Mouse (Mus musculus) ES-E14 (cell line): ENCODE measurements around the gene Hectd2. TPM values are rescaled to one million over a fixed set of nuclear protein-coding genes. Genes with fewer than 3 reads are reported as not detected.
A peak's percentile ranks its signal among the peaks of the same experiment; 100 is the strongest.

Source experiments
- DNase-seq: peaks from one replicate; pipeline ENCODE4 v3.0.0-alpha.2; 2013; ENCODE audit warnings: low read depth, low spot score
- H3K27ac ChIP-seq: 2 replicates; pipeline ENCODE4 v1.5.1; 2012; ENCODE audit warnings: low read depth, mild to moderate bottlenecking, low read length, moderate library complexity, mixed read lengths; ENCODE audit not compliant: poor library complexity, insufficient read depth, severe bottlenecking
- H3K36me3 ChIP-seq: 2 replicates; pipeline ENCODE4 v1.6.1; 2012; ENCODE audit warnings: mild to moderate bottlenecking, low read length, moderate library complexity, mixed read lengths; ENCODE audit not compliant: control insufficient read depth, poor library complexity, insufficient read depth, severe bottlenecking
- H3K4me1 ChIP-seq, 2 experiments: fragments of 150-350 bp in 1 of 2; sonication (generic) in 1 of 2; 2 replicates each; pipeline ENCODE4 v1.6.1; 2012; ENCODE audit warnings: low read length in 2 of 2, mild to moderate bottlenecking in 1 of 2, mixed read lengths in 1 of 2; ENCODE audit not compliant: control insufficient read depth in 2 of 2, insufficient read depth in 2 of 2, poor library complexity in 1 of 2
- H3K4me3 ChIP-seq, 2 experiments: fragments of 150-350 bp in 1 of 2; sonication (generic) in 1 of 2; 2 replicates each; pipeline ENCODE4 v1.5.1; 2012; ENCODE audit warnings: low read length in 2 of 2, low read depth in 1 of 2, mild to moderate bottlenecking in 1 of 2, mixed read lengths in 1 of 2; ENCODE audit not compliant: insufficient read depth in 1 of 2, poor library complexity in 1 of 2, severe bottlenecking in 1 of 2
- H3K9ac ChIP-seq: 2 replicates; pipeline ENCODE4 v1.6.1; 2012; ENCODE audit warnings: low read depth, mild to moderate bottlenecking, low read length, mixed read lengths; ENCODE audit not compliant: poor library complexity, insufficient read depth, severe bottlenecking
- H3K9me3 ChIP-seq: fragments of 150-350 bp; sonication (generic); 2 replicates; pipeline ENCODE4 v1.6.1; 2012; ENCODE audit warnings: low read depth, mild to moderate bottlenecking, low read length; ENCODE audit not compliant: control insufficient read depth, insufficient read depth
- CHD2 ChIP-seq: IDR thresholded peaks from 2 replicates; pipeline ENCODE4 v1.6.1; 2014; ENCODE audit warnings: mild to moderate bottlenecking, low read depth, low read length, inconsistent platforms
- HCFC1 ChIP-seq: IDR thresholded peaks from 2 replicates; pipeline ENCODE4 v1.6.1; 2012; ENCODE audit warnings: low read length, inconsistent platforms, borderline replicate concordance; ENCODE audit not compliant: insufficient read depth
- MAFK ChIP-seq: IDR thresholded peaks from 2 replicates; pipeline ENCODE4 v1.6.1; 2014; ENCODE audit warnings: mild to moderate bottlenecking, low read depth, low read length, inconsistent platforms; ENCODE audit not compliant: insufficient read depth
- ZC3H11A ChIP-seq: IDR thresholded peaks from 2 replicates; pipeline ENCODE4 v1.6.1; 2012; ENCODE audit warnings: low read depth, mild to moderate bottlenecking, inconsistent platforms, low read length, borderline replicate concordance
- ZNF384 ChIP-seq: IDR thresholded peaks from 2 replicates; pipeline ENCODE4 v1.6.1; 2012; ENCODE audit warnings: low read depth, low read length, inconsistent platforms
- in situ Hi-C, 2 experiments: fragments of 600-800 bp; cut with MboI; formaldehyde crosslinking; loops; one replicate each; pipeline ENCODE4 v1.15.1; 2025; ENCODE audit warnings: low sequenced_read_pairs in 2 of 2, inconsistent platforms in 1 of 2; ENCODE audit not compliant: unreplicated experiment in 2 of 2
- total RNA-seq: library from RNA; depleted of rRNA; stranded (reverse); fragments of 300-350 nt; gene quantifications from 2 replicates; pipeline ENCODE4 v1.2.3, GENCODE M21; 2012

Hectd2 gene
- total RNA-seq, 1 experiment: 2.3 TPM

DNA sequence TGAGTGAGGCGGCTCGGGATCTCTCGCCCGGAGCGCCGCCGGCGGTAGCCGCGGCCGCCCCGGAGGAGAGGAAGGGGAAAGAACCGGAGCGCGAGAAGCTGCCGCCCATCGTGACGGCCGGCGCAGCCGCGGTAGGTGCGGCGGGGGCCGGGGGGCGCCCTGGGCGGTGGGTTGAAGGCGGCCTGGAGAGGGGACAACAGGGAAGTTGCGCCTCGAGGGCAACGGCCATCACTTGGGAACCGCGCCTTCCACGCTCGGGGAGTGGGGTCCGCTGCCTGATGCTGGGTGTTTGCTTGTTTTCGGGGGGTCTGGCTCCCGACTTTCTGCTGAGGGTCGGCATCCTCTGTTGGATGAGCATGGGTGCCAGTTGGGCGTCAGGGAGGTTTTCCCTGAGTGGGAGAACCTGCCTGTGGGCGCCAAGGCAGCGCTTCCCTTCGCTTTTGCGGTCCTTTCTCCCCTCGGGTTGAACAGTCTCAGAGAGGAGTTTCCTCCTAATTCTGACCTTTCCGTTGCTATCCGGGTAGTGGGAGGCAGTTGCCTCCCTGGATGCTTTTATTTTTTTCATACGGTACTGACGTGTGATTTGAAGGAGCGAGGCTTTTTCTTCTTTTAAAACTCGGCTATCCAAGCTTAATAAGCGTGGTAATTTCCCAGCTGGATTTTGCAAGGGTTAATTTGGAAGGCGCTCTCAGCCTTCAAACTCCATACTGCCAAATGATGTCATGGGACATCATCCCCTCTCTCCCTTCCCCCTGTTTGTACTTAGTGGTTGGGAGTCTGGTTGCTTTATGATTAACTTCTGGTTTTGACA lies 551 bp downstream of the Hectd2 start:
- TF ChIP-seq ZC3H11A: no peak
- TF ChIP-seq HCFC1: peak; percentile 18; the same call in 1 of the 2 replicates
- Histone ChIP-seq H3K9ac (peak overlapping the region; percentile 82), H3K4me3 (peak overlapping the region; percentile 78 to 89), H3K4me1 (no peaks in the 10 kb centered on the region), H3K27ac (no peak overlapping the region), H3K36me3 (no peaks in the 10 kb centered on the region), H3K9me3 (no peaks in the 10 kb centered on the region)
- peak; percentile 15 for DNase-seq
- in situ Hi-C loops: no loop called here

GRCm38 (mm10) chr19:36559331-36559730 lies 4.9 kb downstream of the Hectd2 start:
- Histone ChIP-seq H3K4me1 (no peaks in the 10 kb centered on the region), H3K27ac (no peak overlapping the region), H3K36me3 (no peaks in the 10 kb centered on the region), H3K9ac (no peak overlapping the region), H3K9me3 (no peaks in the 10 kb centered on the region), H3K4me3 (no peak overlapping the region)
- in situ Hi-C loops: no loop called here
- no peak for TF ChIP-seq CHD2
- no peak for TF ChIP-seq ZNF384
- TF ChIP-seq HCFC1: no peak
- no peak for TF ChIP-seq ZC3H11A
- no peak for TF ChIP-seq MAFK
- no peak for DNase-seq

DNA sequence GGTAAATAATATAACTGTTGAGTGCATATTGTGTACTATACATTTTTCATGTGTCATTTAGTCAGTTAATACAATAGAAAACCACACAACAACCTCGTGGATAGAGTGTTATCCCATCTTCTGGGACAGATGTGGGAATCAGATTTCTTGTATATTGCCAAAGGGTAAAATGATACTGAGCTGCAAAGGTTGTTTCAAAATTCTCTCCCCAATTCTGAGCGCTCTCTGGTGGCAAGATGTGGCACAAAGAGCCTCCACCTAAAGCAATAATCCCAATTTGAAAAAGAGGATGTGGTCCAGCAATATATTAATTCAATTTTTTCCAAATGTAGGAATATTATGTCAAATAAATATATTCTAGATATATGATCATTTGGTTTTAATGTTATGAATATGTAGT lies 5.7 kb downstream of the Hectd2 start:
- no peak for DNase-seq
- TF ChIP-seq MAFK (no peak), ZNF384 (no peak), ZC3H11A (no peak), CHD2 (no peak), HCFC1 (no peak)
- no peak overlapping the region for H3K4me3 ChIP-seq
- H3K4me1 ChIP-seq: no peaks in the 10 kb centered on the region
- in situ Hi-C loops: no loop called here
- H3K36me3 ChIP-seq: no peaks in the 10 kb centered on the region
- no peak overlapping the region for H3K9ac ChIP-seq
- H3K27ac ChIP-seq: no peak overlapping the region
- H3K9me3 ChIP-seq: no peaks in the 10 kb centered on the region

DNA sequence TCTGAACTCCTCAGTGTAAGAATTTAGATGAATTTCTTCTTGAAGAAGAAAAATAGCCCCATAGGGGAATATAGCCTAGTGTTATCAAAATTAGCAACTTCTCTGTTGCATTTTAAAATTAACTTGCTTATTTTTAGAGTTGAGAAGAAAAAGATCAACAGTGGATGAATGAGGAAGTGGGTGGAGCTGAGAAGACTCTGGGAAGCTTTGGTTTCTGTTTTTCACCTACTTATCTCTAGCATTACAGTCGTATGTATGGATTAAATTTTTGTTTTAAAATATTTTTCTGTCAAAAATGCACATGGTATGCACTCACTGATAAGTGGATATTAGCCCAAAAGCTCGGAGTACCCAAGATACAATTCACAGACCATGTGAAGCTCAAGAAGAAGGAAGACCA lies 6.7 kb downstream of the Hectd2 start:
- Histone ChIP-seq H3K9me3 (no peaks in the 10 kb centered on the region), H3K36me3 (no peaks in the 10 kb centered on the region), H3K27ac (no peak overlapping the region), H3K9ac (no peak overlapping the region), H3K4me1 (no peaks in the 10 kb centered on the region), H3K4me3 (no peak overlapping the region)
- TF ChIP-seq ZC3H11A: no peak
- no peak for DNase-seq
- in situ Hi-C loops: no loop called here

- Histone ChIP-seq H3K4me3 (no peak overlapping the region), H3K9me3 (no peaks in the 10 kb centered on the region), H3K9ac (no peak overlapping the region), H3K36me3 (no peaks in the 10 kb centered on the region), H3K4me1 (no peaks in the 10 kb centered on the region), H3K27ac (no peak overlapping the region)
- in situ Hi-C loops: no loop called here
- DNase-seq: no peak
- no peak for TF ChIP-seq CHD2
- no peak for TF ChIP-seq ZNF384
- TF ChIP-seq MAFK: no peak
- no peak for TF ChIP-seq HCFC1
Observed at GRCm38 (mm10) chr19:36564396-36564795, 10.0 kb downstream of the Hectd2 start.
